Mouse (Mus musculus) frontal cortex, postnatal 14 days (tissue): ENCODE data around the gene Ints5.
"Not testable (repeated sequence)": the region's sequence is repeated elsewhere in the genome, so short reads cannot be mapped to it uniquely, and the experiment has no call there.

Source experiments
- DNase-seq, 2 experiments: peaks; one replicate each; pipeline ENCODE4 v3.0.0; 2022; ENCODE audit warnings: low spot score in 2 of 2

Ints5 gene

DNA sequence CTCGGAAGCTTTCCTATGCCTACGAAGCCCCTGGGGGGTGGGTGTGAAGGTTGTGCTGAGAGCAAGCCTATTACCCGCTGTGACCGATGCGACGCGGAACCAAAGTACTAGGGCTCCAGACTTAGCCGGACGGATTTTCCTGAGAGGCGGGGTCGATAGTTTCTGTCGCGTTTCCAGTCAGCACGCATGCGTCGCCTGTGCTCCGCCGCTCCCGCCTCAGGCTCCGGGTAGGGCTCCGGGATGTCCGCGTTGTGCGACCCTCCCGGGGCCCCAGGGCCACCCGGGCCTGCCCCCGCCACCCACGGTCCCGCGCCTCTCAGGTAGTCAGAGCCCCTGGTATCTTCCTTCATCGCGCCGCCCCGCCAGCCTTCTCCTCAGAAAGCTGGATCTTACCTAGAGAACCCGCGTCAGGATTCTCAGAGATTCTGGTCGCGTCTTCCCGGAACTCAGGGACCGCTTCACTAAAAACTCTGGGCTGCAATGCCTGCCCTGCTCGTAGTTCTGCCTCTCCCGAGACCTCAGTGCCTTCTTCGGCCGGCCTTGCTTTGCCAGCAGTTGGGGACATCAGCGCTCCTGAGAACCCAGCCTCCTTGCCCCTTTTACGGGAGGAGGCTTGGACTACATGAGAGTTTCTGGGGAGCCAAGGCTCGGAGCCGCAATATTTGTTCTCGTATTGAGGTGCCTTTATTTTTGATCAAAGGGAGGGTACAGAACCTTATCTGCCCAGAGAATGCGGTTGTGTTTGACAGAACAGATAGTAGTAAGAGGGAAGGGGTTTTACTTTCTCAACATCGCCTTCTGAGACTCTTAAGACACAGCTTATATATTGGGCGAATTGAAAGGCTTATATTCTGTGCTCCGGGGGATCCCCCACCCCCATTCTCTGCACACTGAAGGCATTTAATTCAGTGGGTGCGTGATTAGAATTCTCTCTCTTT, at the start of gene Ints5:
TSS of gene Ints5 (plus strand) at position 177 of the 938 bp plus-strand sequence.
- peak; percentile 71 to 79 for DNase-seq

DNA sequence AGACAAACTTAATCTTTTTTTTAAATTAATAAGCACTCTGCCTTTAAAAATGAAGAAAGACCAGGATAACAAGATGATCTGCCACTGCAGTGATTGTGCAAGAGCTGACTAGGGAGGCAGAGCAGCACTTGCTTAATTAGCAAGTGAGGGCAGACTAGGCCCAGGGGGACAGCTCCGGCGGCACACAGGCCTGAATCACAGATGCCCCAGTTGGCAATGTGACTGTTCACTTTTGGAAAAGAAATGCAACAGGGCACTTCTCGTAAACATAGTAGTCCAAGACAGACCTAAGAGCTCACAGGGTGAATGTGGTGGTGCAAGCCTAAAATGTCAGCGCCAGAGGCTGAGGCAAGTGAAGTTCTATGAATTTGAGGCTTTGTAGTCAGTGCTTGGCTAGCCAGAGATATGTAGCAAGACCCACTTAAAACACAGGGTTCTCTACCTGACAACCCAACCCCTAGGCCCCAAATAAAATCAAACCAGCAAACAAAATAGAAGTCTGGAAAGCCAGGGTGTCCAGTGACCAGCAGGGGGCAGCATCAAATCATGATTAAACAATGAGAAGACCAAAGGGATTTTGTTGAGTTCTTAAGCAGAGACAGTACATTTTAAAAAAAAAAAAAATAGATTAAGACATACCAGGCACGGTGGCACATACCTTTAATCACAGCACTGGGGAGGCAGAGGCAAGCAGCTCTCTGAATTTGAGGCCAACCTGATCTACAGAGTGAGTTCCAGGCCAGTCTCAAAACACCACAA, 48.3 kb upstream of the Ints5 start:
- peak in 1 of 2 experiments; percentile 74 for DNase-seq

- DNase-seq = no peak
Measured at GRCm38 (mm10) chr19:8848356-8848755, 44.4 kb upstream of the Ints5 start.

- no peak for DNase-seq
Measured at GRCm38 (mm10) chr19:8850402-8850901, 42.4 kb upstream of the Ints5 start, which contains the start of gene Lrrn4cl. TSS of gene Lrrn4cl (plus strand) at chr19:8850768.

- no peak for DNase-seq
Measured at GRCm38 (mm10) chr19:8851639-8852038, 41.2 kb upstream of the Ints5 start.

DNA sequence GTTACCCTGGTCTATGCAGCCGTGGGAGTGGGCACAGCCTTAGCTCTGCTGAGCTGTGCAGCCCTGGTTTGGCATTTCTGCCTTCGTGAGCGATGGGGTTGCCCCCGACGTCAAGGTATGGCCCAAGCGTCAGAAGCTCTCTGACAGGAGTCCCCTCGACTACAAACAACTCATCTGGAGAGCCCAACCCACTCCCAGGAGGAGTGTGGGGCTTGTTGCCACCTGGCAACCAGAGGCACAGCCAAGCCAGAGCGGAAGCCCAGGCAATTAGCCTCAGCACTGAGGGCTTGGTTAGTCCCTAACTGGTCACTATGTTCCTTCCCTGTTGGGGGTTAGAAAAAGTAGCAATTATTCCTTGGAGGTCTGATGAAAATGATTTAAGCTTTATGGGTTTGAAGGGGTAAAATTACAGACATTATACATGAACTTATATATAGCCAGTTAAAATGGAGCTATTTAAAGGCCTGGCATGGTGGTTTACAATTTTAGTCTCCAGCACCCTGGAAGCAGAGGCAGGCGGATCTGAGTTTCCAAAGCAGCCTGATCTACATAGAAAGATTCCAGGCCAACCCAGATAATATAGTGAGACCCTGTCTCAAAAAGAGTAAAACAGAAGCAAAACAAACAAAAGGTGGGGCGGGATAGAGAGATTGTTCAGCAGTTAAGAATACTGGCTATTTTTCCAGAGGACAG, 40.4 kb upstream of the Ints5 start:
- no peak for DNase-seq

- no peak for DNase-seq
Measured at GRCm38 (mm10) chr19:8853117-8853516, 39.7 kb upstream of the Ints5 start.

- no peak for DNase-seq
Measured at GRCm38 (mm10) chr19:8857689-8858088, 35.1 kb upstream of the Ints5 start.

GRCm38 (mm10) chr19:8859018-8859417, 33.8 kb upstream of the Ints5 start:
- DNase-seq = no peak

DNA sequence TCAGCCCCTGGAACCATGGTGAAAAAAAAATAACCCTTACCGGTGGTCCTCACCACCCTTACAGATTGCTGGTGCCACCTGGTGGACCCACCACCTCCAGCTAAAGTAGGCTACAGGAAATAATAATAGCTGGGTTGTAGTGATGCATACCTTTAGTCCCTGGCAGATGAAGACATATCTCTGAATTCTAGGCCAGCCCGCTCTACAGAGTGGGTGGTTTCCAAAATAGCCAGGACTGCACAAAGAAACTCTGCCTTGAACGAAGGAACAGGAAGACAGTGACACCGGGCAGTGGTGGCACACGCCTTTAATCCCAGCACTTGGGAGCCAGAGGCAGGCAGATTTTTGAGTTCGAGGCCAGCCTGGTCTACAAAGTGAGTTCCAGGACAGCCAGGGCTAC, 28.5 kb upstream of the Ints5 start:
- DNase-seq = no peak

DNA sequence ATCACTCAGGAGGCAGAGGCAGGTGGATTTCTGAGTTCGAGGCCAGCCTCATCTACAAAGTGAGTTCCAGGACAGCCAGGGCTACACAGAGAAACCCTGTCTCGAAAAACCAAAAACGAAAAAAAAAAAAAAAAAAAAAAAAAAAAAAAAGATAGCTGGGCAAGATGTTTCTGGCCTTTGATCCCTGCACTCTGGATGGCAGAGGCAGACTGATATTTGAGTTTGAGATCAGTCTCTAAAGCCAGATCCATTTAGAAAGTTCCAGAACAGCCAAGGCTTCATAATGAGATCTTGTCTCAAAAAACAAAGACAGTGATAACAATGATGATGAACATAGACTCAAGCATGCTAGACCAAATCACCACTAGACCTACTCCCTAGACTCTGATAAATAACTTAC, 22.4 kb upstream of the Ints5 start:
- DNase-seq = not testable (repeated sequence)

- no peak for DNase-seq
Measured at GRCm38 (mm10) chr19:8870838-8871237, 22.0 kb upstream of the Ints5 start.

DNA sequence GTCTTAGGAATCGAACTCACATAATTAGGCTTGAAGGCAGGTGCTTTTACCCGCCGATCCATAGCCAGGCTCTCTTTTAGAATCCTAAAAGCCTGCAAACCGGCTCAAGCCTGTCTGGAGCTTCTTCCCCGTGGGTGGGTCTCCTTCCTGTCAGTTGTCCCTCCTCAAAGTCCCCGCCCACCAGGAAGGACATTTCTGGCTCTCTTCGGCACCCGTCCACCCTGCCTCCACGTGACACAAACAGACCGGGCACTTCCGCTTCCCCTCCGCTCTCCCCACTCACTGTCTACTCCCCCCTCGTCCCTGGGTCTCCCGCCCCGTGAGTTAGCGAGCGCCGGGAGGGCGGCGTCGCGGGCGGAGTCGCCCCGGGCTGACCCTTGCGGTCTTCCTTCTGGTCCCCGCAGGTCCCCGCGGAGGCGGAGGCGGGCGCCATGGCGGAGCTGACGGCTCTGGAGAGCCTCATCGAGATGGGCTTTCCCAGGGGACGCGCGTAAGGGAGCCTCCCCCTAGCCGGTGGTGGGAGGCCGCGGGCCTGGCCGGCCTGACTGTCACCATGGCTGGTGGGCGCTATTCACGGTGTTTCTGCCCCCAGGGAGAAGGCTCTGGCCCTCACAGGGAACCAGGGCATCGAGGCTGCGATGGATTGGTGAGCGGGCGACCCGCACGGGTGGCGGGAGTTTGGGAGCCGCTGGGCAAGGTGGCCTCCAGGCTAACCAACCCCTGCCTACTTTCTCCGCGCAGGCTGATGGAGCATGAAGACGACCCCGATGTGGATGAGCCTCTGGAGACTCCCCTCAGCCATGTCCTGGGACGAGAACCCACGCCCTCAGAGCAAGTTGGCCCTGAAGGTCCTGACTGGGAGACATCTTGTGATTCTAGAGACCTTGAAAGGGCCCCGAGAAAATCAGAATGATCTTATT, 21.3 kb upstream of the Ints5 start, which contains the start of gene Ubxn1:
TSS of gene Ubxn1 (plus strand) at position 230 of the 920 bp plus-strand sequence.
- DNase-seq = peak; percentile 97 to 98

GRCm38 (mm10) chr19:8872266-8872840, 20.5 kb upstream of the Ints5 start:
- DNase-seq = no peak

DNA sequence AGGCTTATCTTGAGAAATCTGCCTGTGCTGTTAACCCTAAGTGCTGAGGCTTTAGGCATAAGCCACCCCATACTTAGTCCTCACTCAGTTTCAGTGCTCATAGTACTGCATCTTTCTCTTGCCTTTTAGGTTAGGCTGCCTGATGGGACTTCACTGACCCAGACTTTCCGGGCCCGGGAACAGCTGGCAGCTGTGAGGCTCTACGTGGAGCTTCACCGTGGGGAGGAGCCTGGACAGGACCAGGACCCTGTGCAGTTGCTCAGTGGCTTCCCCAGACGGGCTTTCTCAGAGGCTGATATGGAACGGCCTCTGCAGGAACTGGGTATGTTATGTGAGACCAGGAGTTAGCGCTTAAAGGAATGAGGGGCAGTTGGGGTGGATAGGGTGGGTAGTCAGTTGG, 17.8 kb upstream of the Ints5 start:
- DNase-seq = no peak

- peak; percentile 80 to 85 for DNase-seq
Measured at GRCm38 (mm10) chr19:8880311-8881033, 12.3 kb upstream of the Ints5 start, which contains the start of gene Uqcc3. TSS of gene Uqcc3 (minus strand) at chr19:8880923.

DNA sequence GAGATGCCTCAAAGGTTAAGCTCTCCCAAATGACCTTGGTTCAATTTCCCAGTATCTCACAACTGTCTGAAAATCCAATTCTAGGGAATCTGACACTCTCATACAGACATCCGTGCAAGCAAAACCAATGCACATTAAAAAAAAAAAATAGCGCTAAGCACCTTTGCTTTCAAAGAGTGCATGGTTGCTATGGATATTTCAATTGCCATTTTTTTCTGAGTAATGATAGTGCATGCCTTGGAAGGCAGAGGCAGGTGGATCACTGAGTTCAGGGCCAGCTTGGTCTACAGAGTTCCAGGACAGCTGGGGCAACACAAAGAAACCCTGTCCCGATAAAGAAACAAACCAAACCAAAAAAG, 11.8 kb upstream of the Ints5 start:
- DNase-seq = no peak

DNA sequence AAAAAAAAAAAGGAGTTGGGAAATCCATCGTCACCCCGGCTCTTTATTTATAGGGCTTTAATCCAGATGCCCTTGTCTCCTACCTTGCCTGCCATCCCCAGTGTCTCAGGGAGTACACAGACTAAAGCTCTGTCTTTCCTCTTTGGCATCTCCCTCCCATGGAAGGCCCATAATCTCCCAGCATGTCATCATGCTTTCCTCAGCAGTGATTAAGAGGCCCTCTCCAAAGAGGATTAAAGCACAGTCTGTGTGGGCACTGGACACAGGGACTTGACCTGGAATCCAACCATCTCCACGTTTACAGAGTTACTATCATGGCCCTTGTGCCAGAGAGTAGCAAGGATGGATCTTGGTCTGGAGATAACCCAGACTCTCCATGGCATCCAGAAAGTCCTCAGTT, 9.2 kb upstream of the Ints5 start, which contains the start of the genes Lbhd1 and Gm49403:
TSS of gene Lbhd1 (plus strand) at position 117 of the 400 bp plus-strand sequence.
TSS of gene Gm49403 (plus strand) at position 315 of the 400 bp plus-strand sequence.
- DNase-seq = no peak

DNA sequence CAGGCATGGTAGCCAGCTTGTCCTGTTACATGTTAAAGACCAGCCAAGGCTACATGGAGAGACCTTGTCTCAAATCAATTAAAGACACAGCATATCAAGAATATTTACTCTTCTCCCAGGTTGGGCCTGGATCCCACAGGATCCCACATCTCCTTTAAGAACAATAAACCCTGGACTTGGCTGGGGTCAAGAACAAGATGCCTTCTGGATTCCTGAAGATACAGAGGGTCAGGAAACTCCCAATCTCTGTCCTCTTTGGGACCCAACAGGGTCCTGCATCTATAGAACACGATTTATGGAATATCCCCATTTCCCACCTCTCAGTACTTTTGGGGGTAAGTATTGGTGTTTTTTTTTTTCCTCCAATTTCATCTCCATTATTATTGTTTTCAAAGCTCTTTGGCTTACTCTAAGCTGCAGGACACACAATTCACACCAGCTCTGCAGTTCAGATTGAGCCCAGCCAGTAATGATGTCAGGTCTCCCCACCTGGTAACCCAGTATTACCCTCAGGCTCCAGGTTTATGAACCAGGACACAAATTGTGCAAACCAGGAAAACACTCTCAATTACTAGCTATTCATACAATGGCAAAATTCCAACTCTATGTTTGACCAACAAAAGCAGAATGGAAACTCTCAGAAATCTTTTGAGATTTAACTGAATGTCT, 5.8 kb upstream of the Ints5 start:
- DNase-seq = no peak
